In genomic region chr19:17837471-17837859, GRCm38 (mm10) we compare ENCODE assay signal across 8 mouse cellular contexts. TPM values are rescaled to one million over a fixed set of nuclear protein-coding genes. Genes with fewer than 3 reads are reported as not detected.
DNase-seq lines count a peak whose midpoint lies in the region; ATAC-seq and TF ChIP-seq lines count a peak whose summit lies in the region.

Pcsk5 (minus strand) TSS chr19:17837632.

- 0% methylated on average over 24 of the region's 36 CpGs for WGBS in embryonic facial prominence, embryonic 14.5 days
- 0% methylated on average over 35 of the region's 36 CpGs for WGBS in heart, adult 2 months
- WGBS in midbrain, embryonic 10.5 days: under 1% methylated on average over 35 of the region's 36 CpGs

- TF ChIP-seq POLR2A in heart, adult 2 months (IDR thresholded peaks at IDR 0.05; ENCODE audit: insufficient read depth, low read depth, low read length): peak; percentile 72; the same call in 1 of the 2 replicates

- TF ChIP-seq CTCF in heart, adult 2 months (IDR thresholded peaks at IDR 0.05): peak; percentile 40

- peak within 1 kb of the TSS; percentile 90 for H3K27ac ChIP-seq in embryonic facial prominence, embryonic 14.5 days (replicated peaks; ENCODE audit: low read depth, low read length)
- peak within 1 kb of the TSS; percentile 76 for H3K27ac ChIP-seq in heart, adult 2 months
- H3K27ac ChIP-seq in midbrain, embryonic 10.5 days (replicated peaks): peak within 1 kb of the TSS; percentile 90

- no peaks in the 10 kb centered on the region for H3K9me3 ChIP-seq in embryonic facial prominence, embryonic 14.5 days (ENCODE audit: control insufficient read depth, low read length)
- H3K9me3 ChIP-seq in midbrain, embryonic 10.5 days (replicated peaks): no peaks in the 10 kb centered on the region

- no peaks in the 10 kb centered on the region for H3K27me3 ChIP-seq in embryonic facial prominence, embryonic 14.5 days (replicated peaks; ENCODE audit: control insufficient read depth, insufficient read depth, low read length)
- no peaks in the 10 kb centered on the region for H3K27me3 ChIP-seq in heart, adult 2 months (ENCODE audit: control insufficient read depth, insufficient read depth, low read length)
- peaks cover 32% of the 10 kb centered on the region for H3K27me3 ChIP-seq in midbrain, embryonic 10.5 days (ENCODE audit: low read depth, poor library complexity, severe bottlenecking)

- H3K4me3 ChIP-seq in embryonic facial prominence, embryonic 14.5 days (ENCODE audit: low read depth, low read length): peak within 1 kb of the TSS; percentile 76
- peak within 1 kb of the TSS; percentile 80 for H3K4me3 ChIP-seq in heart, adult 2 months
- H3K4me3 ChIP-seq in midbrain, embryonic 10.5 days: peak within 1 kb of the TSS; percentile 81

- H3K4me1 ChIP-seq in embryonic facial prominence, embryonic 14.5 days (ENCODE audit: control insufficient read depth, insufficient read depth, low read length): peaks cover 9% of the 10 kb centered on the region; the same call in 1 of the 2 replicates
- H3K4me1 ChIP-seq in heart, adult 2 months (ENCODE audit: control insufficient read depth, insufficient read depth, low read length): no peaks in the 10 kb centered on the region
- H3K4me1 ChIP-seq in midbrain, embryonic 10.5 days: peaks cover 31% of the 10 kb centered on the region

- peak; percentile 73 for DNase-seq in brain, embryonic 18.5 days (ENCODE audit: low read depth, low spot score)
- DNase-seq in embryonic facial prominence, embryonic 14.5 days (ENCODE audit: low spot score): peak; percentile 96
- peak; percentile 88 to 89 for DNase-seq in heart, adult 2 months
- peak; percentile 84 for DNase-seq in kidney, adult 18-20 months
- DNase-seq in left cerebral cortex, postnatal 25 days (ENCODE audit: low spot score in 2 of 2): peak; percentile 83 to 86
- peak; percentile 91 for DNase-seq in midbrain, embryonic 10.5 days (ENCODE audit: low spot score)
- peak; percentile 7 to 48 for DNase-seq in spleen, postnatal 10 days (ENCODE audit: low spot score in 2 of 2)

- peak; percentile 96 for ATAC-seq in embryonic facial prominence, embryonic 14.5 days (ENCODE audit: low read depth)
- ATAC-seq in erythroid progenitor cell, adult 5-6 weeks (replicated peaks; ENCODE audit: low FRiP score, poor library complexity, severe bottlenecking): no peak

- H3K9ac ChIP-seq in embryonic facial prominence, embryonic 14.5 days (ENCODE audit: low read depth, low read length): peak within 1 kb of the TSS; percentile 82
- peak within 1 kb of the TSS; percentile 62 for H3K9ac ChIP-seq in heart, adult 2 months (ENCODE audit: low read depth, low read length)

- TF ChIP-seq EP300 in heart, adult 2 months (IDR thresholded peaks at IDR 0.05; ENCODE audit: insufficient read depth, low read depth, low read length): no peak

- intact Hi-C loops in heart, adult 2 months (cut with DNase I): loop anchor here (5.0 to 10.0 kb wide), 2 partner anchors 365 to 443 kb away; partner anchors contain the start of gene Rfk
- intact Hi-C loops in left cerebral cortex, postnatal 25 days (cut with DNase I): no loop called here

- peak within 1 kb of the TSS; percentile 86 for H3K4me2 ChIP-seq in embryonic facial prominence, embryonic 14.5 days (ENCODE audit: low read depth, low read length)

- no peaks in the 10 kb centered on the region for H3K79me2 ChIP-seq in heart, adult 2 months (replicated peaks; ENCODE audit: control insufficient read depth, insufficient read depth, low read length)

- no peaks in the 10 kb centered on the region for H3K36me3 ChIP-seq in embryonic facial prominence, embryonic 14.5 days (ENCODE audit: control insufficient read depth, insufficient read depth, low read length)
- H3K36me3 ChIP-seq in heart, adult 2 months (ENCODE audit: control insufficient read depth, insufficient read depth, low read length): no peaks in the 10 kb centered on the region
- no peaks in the 10 kb centered on the region for H3K36me3 ChIP-seq in midbrain, embryonic 10.5 days

RNA-seq across cellular contexts. Expression of gene Pcsk5, which starts in this region (rescaled TPM):
- polyA plus RNA-seq in embryonic facial prominence, embryonic 14.5 days (2014; fragmentation: Nextera tagmentation; extraction: Ambion mirVana): 24.0 and 26.4 TPM in 2 replicates
- total RNA-seq in heart, adult 2 months (2021): 1 to 10 TPM; 1.9 to 2.8 TPM
- polyA plus RNA-seq in heart, adult 2 months (2012; rRNA removed): 1.5 and 1.8 TPM in 2 replicates
- 10 to 100 TPM; 12.6 to 14.4 TPM for total RNA-seq in left cerebral cortex, postnatal 25 days (2021)
- polyA plus RNA-seq in midbrain, embryonic 10.5 days (2016; fragmentation: Nextera tagmentation; extraction: Ambion mirVana): 6.6 and 7.3 TPM in 2 replicates
- not detected in 2 replicates for total RNA-seq in erythroid progenitor cell, adult 5-6 weeks (2015; ENCODE audit: low replicate concordance)
- total RNA-seq in erythroid progenitor cell, adult 5-6 weeks (2017; ENCODE audit: low replicate concordance): 0.39 TPM in 1 of 2 replicates, not detected in the other

Comparison
In these comparisons a context has a peak if more than half of its experiments do, and no peak if none do; other contexts are left out.
1. DNase-seq: peak in every context shown above with its lines; median percentile 96 in embryonic facial prominence, embryonic 14.5 days; 91 in midbrain, embryonic 10.5 days; 88 in heart, adult 2 months; 84 in left cerebral cortex, postnatal 25 days; 84 in kidney, adult 18-20 months; 73 in brain, embryonic 18.5 days; 28 in spleen, postnatal 10 days.